13 mouse cellular contexts compared by ENCODE assay signal in genomic region chr10:8521536-8521935, GRCm38 (mm10). TPM values are rescaled to one million over a fixed set of nuclear protein-coding genes. Genes with fewer than 3 reads are reported as not detected.
"Had no signal": no experiment of that assay in that cellular context is flagged by ENCODE, and none has a peak within 500 bp of the region (broad histone marks: within the 10 kb centered on the region; RNA-seq: fewer than 3 reads in every experiment).

No protein-coding gene starts in this region.

- H3K36me3 ChIP-seq: limb, embryonic 13.5 days; midbrain, embryonic 12.5 days; neural tube, embryonic 15.5 days had no signal

- H3K9me3 ChIP-seq: limb, embryonic 13.5 days; midbrain, embryonic 12.5 days; neural tube, embryonic 15.5 days had no signal

- H3K27ac ChIP-seq: kidney, postnatal 0 days; limb, embryonic 13.5 days; liver, embryonic 14.5 days; midbrain, embryonic 12.5 days; neural tube, embryonic 15.5 days; stomach, postnatal 0 days had no signal

- H3K4me3 ChIP-seq: limb, embryonic 13.5 days; midbrain, embryonic 12.5 days; myocyte; neural tube, embryonic 15.5 days had no signal

- H3K4me2 ChIP-seq: limb, embryonic 13.5 days; midbrain, embryonic 12.5 days; neural tube, embryonic 15.5 days had no signal

- H3K9ac ChIP-seq: limb, embryonic 13.5 days; liver, embryonic 14.5 days; midbrain, embryonic 12.5 days; neural tube, embryonic 15.5 days had no signal

- DNase-seq: kidney, postnatal 36 days; layer of hippocampus, adult 9-11 months; layer of hippocampus, postnatal 36 days; lung, adult 18-20 months; thymus, postnatal 4 days had no signal

RNA-seq across cellular contexts. Expression of gene Ust, which starts 2.9 kb away (rescaled TPM):
- total RNA-seq: megakaryocyte-erythroid progenitor cell, adult 5-6 weeks had no signal
